Mouse (Mus musculus) gastrocnemius, postnatal 10 days (tissue): ENCODE measurements around the gene Mrps2. TPM values are rescaled to one million over a fixed set of nuclear protein-coding genes. Genes with fewer than 3 reads are reported as not detected.
A peak's percentile ranks its signal among the peaks of the same experiment; 100 is the strongest.

Experiments used
- DNase-seq: peaks from one replicate; pipeline ENCODE4 v3.0.0; 2021; ENCODE audit warnings: mixed read lengths
- long read RNA-seq, 2 experiments: library from polyadenylated mRNA; stranded (forward); transcript quantifications; one replicate each; pipeline ENCODE4 v2.0.0; 2021
- total RNA-seq, 2 experiments: library from RNA; stranded (reverse); gene quantifications; 2 replicates each; pipeline ENCODE4 v1.2.3; 2021

Gene Mrps2
- 10 to 100 TPM; 28.3 to 31.5 TPM for total RNA-seq
- long read RNA-seq, experiment 1, transcript Mrps2-201 (4 exons, 2,080 nt) = major isoform, 26 of 34 reads
- long read RNA-seq, experiment 1, partial matches to known transcripts = 1 of 34 reads
- long read RNA-seq, experiment 1, other reads (novel, unspliced or antisense) = 7 of 34 reads
- long read RNA-seq, experiment 2, transcript Mrps2-201 (4 exons, 2,080 nt) = major isoform, 23 of 32 reads
- long read RNA-seq, experiment 2, partial matches to known transcripts = 6 of 32 reads
- long read RNA-seq, experiment 2, other reads (novel, unspliced or antisense) = 2 of 32 reads

GRCm38 (mm10) chr2:28467860-28468485 lies at the start of gene Mrps2:
TSS of gene Mrps2 (plus strand) at chr2:28468066.
- peak; percentile 87 for DNase-seq

GRCm38 (mm10) chr2:28419898-28420297 lies 48.0 kb upstream of the Mrps2 start:
- DNase-seq = peak; percentile 94

GRCm38 (mm10) chr2:28423167-28423566 lies 44.7 kb upstream of the Mrps2 start:
- peak; percentile 36 for DNase-seq

GRCm38 (mm10) chr2:28427226-28427625 lies 40.6 kb upstream of the Mrps2 start:
- no peak for DNase-seq

- no peak for DNase-seq
These were observed 37.0 kb upstream of the Mrps2 start for GRCm38 (mm10) chr2:28430846-28431245.

GRCm38 (mm10) chr2:28432811-28433210 lies 35.1 kb upstream of the Mrps2 start:
- peak; percentile 52 for DNase-seq

- DNase-seq = no peak
These were observed 34.4 kb upstream of the Mrps2 start for GRCm38 (mm10) chr2:28433512-28433911.

- no peak for DNase-seq
These were observed 32.5 kb upstream of the Mrps2 start for GRCm38 (mm10) chr2:28435401-28435800.

- no peak for DNase-seq
These were observed 27.0 kb upstream of the Mrps2 start for GRCm38 (mm10) chr2:28440842-28441241.

- DNase-seq = no peak
These were observed 22.8 kb upstream of the Mrps2 start for GRCm38 (mm10) chr2:28445082-28445481.

GRCm38 (mm10) chr2:28446181-28446514 lies 21.7 kb upstream of the Mrps2 start:
- DNase-seq = no peak

- peak; percentile 33 for DNase-seq
These were observed 21.2 kb upstream of the Mrps2 start, which contains the start of gene Ppp1r26 for GRCm38 (mm10) chr2:28446515-28447314. TSS of gene Ppp1r26 (plus strand) at chr2:28446800.

GRCm38 (mm10) chr2:28447315-28447670 lies 20.6 kb upstream of the Mrps2 start:
- no peak for DNase-seq

- DNase-seq = no peak
These were observed 16.2 kb upstream of the Mrps2 start for GRCm38 (mm10) chr2:28451663-28452062.

GRCm38 (mm10) chr2:28453539-28453938 lies 14.3 kb upstream of the Mrps2 start:
- no peak for DNase-seq

GRCm38 (mm10) chr2:28456616-28457015 lies 11.2 kb upstream of the Mrps2 start:
- DNase-seq = no peak

- peak; percentile 46 for DNase-seq
These were observed 3.9 kb upstream of the Mrps2 start for GRCm38 (mm10) chr2:28463919-28464318.

GRCm38 (mm10) chr2:28464919-28465318 lies 2.9 kb upstream of the Mrps2 start:
- DNase-seq = no peak

GRCm38 (mm10) chr2:28465836-28466518 lies 1.9 kb upstream of the Mrps2 start, which contains the start of gene 1700007K13Rik:
TSS of gene 1700007K13Rik (minus strand) at chr2:28466332.
- no peak for DNase-seq

- DNase-seq = no peak
These were observed 790 bp downstream of the Mrps2 start for GRCm38 (mm10) chr2:28468486-28469225.

GRCm38 (mm10) chr2:28469461-28469860 lies 1.6 kb downstream of the Mrps2 start:
- DNase-seq = no peak

- no peak for DNase-seq
These were observed 2.7 kb downstream of the Mrps2 start for GRCm38 (mm10) chr2:28470591-28470990.
